Mouse (Mus musculus): ENCODE results near the gene Tmco4. TPM values are rescaled to one million over a fixed set of nuclear protein-coding genes. Genes with fewer than 3 reads are reported as not detected.

Tmco4 gene
- polyA plus RNA-seq, 1 experiment from 2014 or later = 1.2 TPM

- Histone ChIP-seq H3K9me3 (ENCODE audit: control insufficient read depth, low read length) (no peaks in the 10 kb centered on the region), H3K36me3 (ENCODE audit: control insufficient read depth, insufficient read depth) (no peaks in the 10 kb centered on the region), H3K4me1 (replicated peaks; ENCODE audit: control insufficient read depth, insufficient read depth, low read length) (peaks cover 33% of the 10 kb centered on the region), H3K4me3 (replicated peaks; ENCODE audit: low read length) (no peak overlapping the region), H3K4me2 (ENCODE audit: low read length) (no peak overlapping the region), H3K27ac (ENCODE audit: low read length) (no peak overlapping the region), H3K27me3 (replicated peaks; ENCODE audit: control insufficient read depth, insufficient read depth, low read length) (no peaks in the 10 kb centered on the region), H3K9ac (replicated peaks; ENCODE audit: low read depth, low read length) (no peak overlapping the region)
- WGBS = 24% methylated on average over 5 of the region's 5 CpGs
- ATAC-seq = no peak
Measured at GRCm38 (mm10) chr4:139042611-139043010, 69.9 kb downstream of the Tmco4 start.

DNA sequence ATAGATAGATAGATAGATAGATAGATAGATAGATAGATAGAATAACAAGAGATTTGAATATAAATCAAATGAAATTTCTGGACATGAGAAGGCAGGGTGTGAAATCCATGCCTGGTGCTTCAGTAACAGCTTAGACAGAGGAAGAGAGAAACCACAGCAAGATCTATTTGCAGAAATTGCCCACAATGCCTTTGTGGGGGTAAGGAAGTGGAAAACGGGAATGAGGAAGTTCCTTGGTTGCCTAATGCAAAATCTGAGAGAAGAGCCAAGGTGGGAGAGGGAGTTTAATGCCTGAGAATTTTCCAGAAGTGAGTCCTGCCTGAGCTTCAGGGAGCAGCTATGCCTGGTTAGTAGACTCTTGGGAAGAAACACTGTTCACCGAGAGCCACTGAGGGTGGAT is 70.9 kb downstream of the Tmco4 start:
- H3K9me3 ChIP-seq (ENCODE audit: control insufficient read depth, low read length) = no peaks in the 10 kb centered on the region
- ATAC-seq = no peak
- no peak overlapping the region for H3K27ac ChIP-seq (ENCODE audit: low read length)
- H3K4me3 ChIP-seq (replicated peaks; ENCODE audit: low read length) = no peak overlapping the region
- H3K9ac ChIP-seq (replicated peaks; ENCODE audit: low read depth, low read length) = no peak overlapping the region
- H3K4me1 ChIP-seq (replicated peaks; ENCODE audit: control insufficient read depth, insufficient read depth, low read length) = peaks cover 23% of the 10 kb centered on the region
- H3K36me3 ChIP-seq (ENCODE audit: control insufficient read depth, insufficient read depth) = no peaks in the 10 kb centered on the region
- H3K27me3 ChIP-seq (replicated peaks; ENCODE audit: control insufficient read depth, insufficient read depth, low read length) = no peaks in the 10 kb centered on the region
- 88% methylated on average over 2 of the region's 2 CpGs for WGBS
- no peak overlapping the region for H3K4me2 ChIP-seq (ENCODE audit: low read length)

GRCm38 (mm10) chr4:139044566-139044965 is 71.9 kb downstream of the Tmco4 start:
- no peak overlapping the region for H3K4me3 ChIP-seq (replicated peaks; ENCODE audit: low read length)
- 94% methylated on average over 5 of the region's 5 CpGs for WGBS

DNA sequence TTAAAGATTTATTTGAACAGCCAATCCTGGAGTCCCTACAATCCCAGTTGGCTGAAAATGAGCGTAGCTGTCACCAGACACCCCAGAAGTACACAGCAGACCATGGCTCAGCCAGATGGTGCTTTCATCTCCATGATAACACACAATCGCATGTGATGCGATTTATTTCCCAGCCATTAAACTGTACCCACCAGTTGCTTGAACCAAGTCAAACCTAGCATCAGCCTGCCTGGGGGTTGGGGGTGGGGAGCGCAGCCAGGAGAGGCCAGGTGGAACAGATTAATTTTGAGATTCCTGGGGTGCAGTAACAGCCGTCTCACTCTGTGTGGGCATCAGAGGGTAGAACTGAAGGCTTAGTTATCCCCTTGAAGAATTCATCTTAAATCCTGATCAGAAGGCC is 73.7 kb downstream of the Tmco4 start:
- no peak overlapping the region for H3K27ac ChIP-seq (ENCODE audit: low read length)
- no peak overlapping the region for H3K9ac ChIP-seq (replicated peaks; ENCODE audit: low read depth, low read length)
- no peaks in the 10 kb centered on the region for H3K27me3 ChIP-seq (replicated peaks; ENCODE audit: control insufficient read depth, insufficient read depth, low read length)
- H3K4me2 ChIP-seq (ENCODE audit: low read length) = no peak overlapping the region
- 57% methylated on average over 5 of the region's 5 CpGs for WGBS
- H3K9me3 ChIP-seq (ENCODE audit: control insufficient read depth, low read length) = no peaks in the 10 kb centered on the region
- no peak overlapping the region for H3K4me3 ChIP-seq (replicated peaks; ENCODE audit: low read length)
- H3K4me1 ChIP-seq (replicated peaks; ENCODE audit: control insufficient read depth, insufficient read depth, low read length) = no peaks in the 10 kb centered on the region
- no peaks in the 10 kb centered on the region for H3K36me3 ChIP-seq (ENCODE audit: control insufficient read depth, insufficient read depth)
- no peak for ATAC-seq

More at GRCm38 (mm10) chr4:139044566-139044965, 71.9 kb downstream of the Tmco4 start:
- no peak for ATAC-seq
- no peak overlapping the region for H3K4me2 ChIP-seq (ENCODE audit: low read length)
- no peaks in the 10 kb centered on the region for H3K9me3 ChIP-seq (ENCODE audit: control insufficient read depth, low read length)
- H3K36me3 ChIP-seq (ENCODE audit: control insufficient read depth, insufficient read depth) = no peaks in the 10 kb centered on the region
- peaks cover 14% of the 10 kb centered on the region for H3K4me1 ChIP-seq (replicated peaks; ENCODE audit: control insufficient read depth, insufficient read depth, low read length)
- H3K27me3 ChIP-seq (replicated peaks; ENCODE audit: control insufficient read depth, insufficient read depth, low read length) = no peaks in the 10 kb centered on the region
- no peak overlapping the region for H3K9ac ChIP-seq (replicated peaks; ENCODE audit: low read depth, low read length)
- H3K27ac ChIP-seq (ENCODE audit: low read length) = no peak overlapping the region

- no peaks in the 10 kb centered on the region for H3K9me3 ChIP-seq (ENCODE audit: control insufficient read depth, low read length)
- H3K9ac ChIP-seq (replicated peaks; ENCODE audit: low read depth, low read length) = no peak overlapping the region
- no peak for ATAC-seq
- peaks cover 7% of the 10 kb centered on the region; the same call in 1 of the 2 replicates for H3K4me1 ChIP-seq (replicated peaks; ENCODE audit: control insufficient read depth, insufficient read depth, low read length)
- H3K4me2 ChIP-seq (ENCODE audit: low read length) = no peak overlapping the region
- H3K27me3 ChIP-seq (replicated peaks; ENCODE audit: control insufficient read depth, insufficient read depth, low read length) = no peaks in the 10 kb centered on the region
- no peaks in the 10 kb centered on the region for H3K36me3 ChIP-seq (ENCODE audit: control insufficient read depth, insufficient read depth)
- WGBS = 58% methylated on average over 6 of the region's 6 CpGs
- no peak overlapping the region for H3K4me3 ChIP-seq (replicated peaks; ENCODE audit: low read length)
- H3K27ac ChIP-seq (ENCODE audit: low read length) = no peak overlapping the region
Measured at GRCm38 (mm10) chr4:139048518-139048917, 75.8 kb downstream of the Tmco4 start.

DNA sequence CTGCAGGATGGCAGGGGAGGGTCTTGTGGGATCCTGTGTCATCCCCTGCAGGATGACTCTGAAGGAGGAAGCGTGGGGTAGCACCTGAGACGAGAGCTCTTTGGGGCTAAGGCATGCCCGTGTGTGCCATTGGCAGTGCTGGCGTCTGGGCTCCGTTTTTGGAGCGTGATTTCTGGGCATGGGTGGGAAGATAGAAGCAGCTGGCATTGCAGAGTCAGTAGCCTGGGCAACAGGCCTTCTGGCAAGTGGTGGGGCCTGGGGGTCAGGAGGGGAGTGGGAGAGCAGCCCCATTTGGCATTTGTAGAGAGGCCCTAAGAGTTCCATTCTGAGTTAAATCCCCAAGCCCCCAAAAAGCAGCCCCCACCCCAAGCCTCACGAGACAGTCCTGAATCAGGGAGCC is 80.1 kb downstream of the Tmco4 start:
- no peaks in the 10 kb centered on the region for H3K9me3 ChIP-seq (ENCODE audit: control insufficient read depth, low read length)
- WGBS = 64% methylated on average over 7 of the region's 7 CpGs
- H3K4me3 ChIP-seq (replicated peaks; ENCODE audit: low read length) = no peak overlapping the region
- ATAC-seq = no peak
- H3K4me2 ChIP-seq (ENCODE audit: low read length) = no peak overlapping the region
- no peaks in the 10 kb centered on the region for H3K36me3 ChIP-seq (ENCODE audit: control insufficient read depth, insufficient read depth)
- no peaks in the 10 kb centered on the region for H3K27me3 ChIP-seq (replicated peaks; ENCODE audit: control insufficient read depth, insufficient read depth, low read length)
- H3K27ac ChIP-seq (ENCODE audit: low read length) = no peak overlapping the region
- no peak overlapping the region for H3K9ac ChIP-seq (replicated peaks; ENCODE audit: low read depth, low read length)
- H3K4me1 ChIP-seq (replicated peaks; ENCODE audit: control insufficient read depth, insufficient read depth, low read length) = peaks cover 30% of the 10 kb centered on the region

DNA sequence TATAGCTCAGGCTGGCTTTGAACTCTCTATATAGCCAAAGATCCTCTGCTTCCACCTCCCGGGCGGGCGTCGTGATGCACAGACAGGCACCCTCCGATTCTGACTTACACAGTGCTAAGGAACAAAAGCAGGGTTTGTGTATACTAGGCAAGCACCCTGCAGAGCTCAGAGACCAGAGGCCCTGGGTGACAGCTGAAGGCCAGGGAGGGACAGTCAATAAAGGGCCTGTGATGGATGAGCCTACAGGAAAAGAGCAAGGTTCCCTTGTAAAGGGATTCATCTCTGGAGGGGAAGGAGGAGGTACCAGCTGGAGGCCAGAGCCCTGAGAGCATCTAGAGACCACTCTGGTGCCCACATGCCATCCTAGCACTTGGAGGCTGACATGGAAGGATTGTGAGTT is 80.7 kb downstream of the Tmco4 start:
- Histone ChIP-seq H3K27me3 (replicated peaks; ENCODE audit: control insufficient read depth, insufficient read depth, low read length) (0 out of 2 replicates have a peak, but pooled peaks cover 4% of the 10 kb centered on the region), H3K27ac (ENCODE audit: low read length) (no peak overlapping the region), H3K4me3 (replicated peaks; ENCODE audit: low read length) (no peak overlapping the region), H3K4me1 (replicated peaks; ENCODE audit: control insufficient read depth, insufficient read depth, low read length) (peaks cover 30% of the 10 kb centered on the region), H3K9ac (replicated peaks; ENCODE audit: low read depth, low read length) (no peak overlapping the region), H3K9me3 (ENCODE audit: control insufficient read depth, low read length) (no peaks in the 10 kb centered on the region), H3K36me3 (ENCODE audit: control insufficient read depth, insufficient read depth) (no peaks in the 10 kb centered on the region), H3K4me2 (ENCODE audit: low read length) (no peak overlapping the region)
- no peak for ATAC-seq
- WGBS = 73% methylated on average over 5 of the region's 5 CpGs

DNA sequence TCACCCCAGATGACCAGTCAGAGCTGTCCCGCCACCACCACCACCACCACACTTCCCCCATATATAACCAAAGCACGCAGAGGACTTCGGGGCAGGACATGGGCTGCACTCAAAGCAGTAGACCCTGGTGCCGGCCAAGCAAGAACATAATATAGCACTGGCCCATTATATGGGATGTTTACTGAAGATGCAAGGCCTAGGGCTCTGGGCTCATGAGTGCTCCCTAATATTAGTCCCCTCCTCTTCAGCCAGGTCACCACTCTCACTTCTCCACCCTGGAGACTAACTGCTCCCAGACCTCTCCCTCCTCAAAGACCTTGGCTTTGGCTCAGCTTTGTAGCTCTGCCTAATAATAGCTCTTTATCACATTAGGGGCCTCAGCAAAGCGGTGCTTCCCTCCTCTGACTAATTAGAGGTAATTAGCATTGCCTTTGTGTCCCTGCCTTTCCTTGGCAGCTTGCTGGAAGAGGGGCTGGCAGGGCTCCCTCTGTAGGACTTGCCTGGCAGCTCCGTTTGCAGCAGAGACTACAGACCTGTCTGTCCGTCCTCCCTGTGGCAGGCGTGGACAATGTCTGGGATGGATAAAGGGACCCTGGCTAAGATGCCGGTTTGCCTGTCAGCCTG is 81.7 kb downstream of the Tmco4 start:
- whole genome bisulfite sequencing = 27% methylated on average over 9 of the region's 9 CpGs
- peak overlapping the region; percentile 58 for H3K27ac ChIP-seq (ENCODE audit: low read length)
- no peaks in the 10 kb centered on the region for H3K9me3 ChIP-seq (ENCODE audit: control insufficient read depth, low read length)
- no peak overlapping the region; the same call in 1 of the 2 replicates for H3K9ac ChIP-seq (replicated peaks; ENCODE audit: low read depth, low read length)
- H3K36me3 ChIP-seq (ENCODE audit: control insufficient read depth, insufficient read depth) = no peaks in the 10 kb centered on the region
- peaks cover 30% of the 10 kb centered on the region for H3K4me1 ChIP-seq (replicated peaks; ENCODE audit: control insufficient read depth, insufficient read depth, low read length)
- 0 out of 2 replicates have a peak, but pooled peaks cover 4% of the 10 kb centered on the region for H3K27me3 ChIP-seq (replicated peaks; ENCODE audit: control insufficient read depth, insufficient read depth, low read length)
- no peak overlapping the region for H3K4me3 ChIP-seq (replicated peaks; ENCODE audit: low read length)
- H3K4me2 ChIP-seq (ENCODE audit: low read length) = no peak overlapping the region
- ATAC-seq = peak; percentile 87

DNA sequence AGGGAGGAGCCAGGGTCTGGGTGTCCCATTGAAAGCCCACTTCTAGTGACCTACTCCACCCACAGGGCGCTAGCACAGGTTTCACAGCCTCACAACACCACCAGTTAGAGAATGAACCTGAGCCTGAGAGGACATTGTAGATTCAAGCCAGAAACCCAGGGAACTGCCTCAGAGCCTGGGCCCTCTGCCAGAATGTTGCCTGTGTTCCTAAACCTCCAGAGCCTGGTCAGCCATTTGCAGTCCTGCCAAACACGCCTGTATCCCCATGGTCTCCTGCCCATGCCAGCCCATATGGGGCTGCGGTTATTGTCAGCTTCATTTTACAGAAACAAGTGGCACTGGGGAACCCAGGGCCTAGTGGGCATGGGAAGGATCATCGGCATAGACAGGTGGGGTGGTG is 82.6 kb downstream of the Tmco4 start:
- H3K27ac ChIP-seq (ENCODE audit: low read length) = peak overlapping the region; percentile 58; the same call in 1 of the 2 replicates
- no peak overlapping the region for H3K4me3 ChIP-seq (replicated peaks; ENCODE audit: low read length)
- H3K9ac ChIP-seq (replicated peaks; ENCODE audit: low read depth, low read length) = no peak overlapping the region
- 0 out of 2 replicates have a peak, but pooled peaks cover 4% of the 10 kb centered on the region for H3K27me3 ChIP-seq (replicated peaks; ENCODE audit: control insufficient read depth, insufficient read depth, low read length)
- peak; percentile 43 for ATAC-seq
- 30% methylated on average over 4 of the region's 4 CpGs for WGBS
- no peak overlapping the region for H3K4me2 ChIP-seq (ENCODE audit: low read length)
- H3K36me3 ChIP-seq (ENCODE audit: control insufficient read depth, insufficient read depth) = no peaks in the 10 kb centered on the region
- H3K4me1 ChIP-seq (replicated peaks; ENCODE audit: control insufficient read depth, insufficient read depth, low read length) = peaks cover 30% of the 10 kb centered on the region
- H3K9me3 ChIP-seq (ENCODE audit: control insufficient read depth, low read length) = no peaks in the 10 kb centered on the region
